Mouse (Mus musculus) brain, embryonic 14.5 days (tissue): ENCODE measurements at regions not wholly inside any gene's neighbourhood (a gene's known extent, or its start where the extent isn't known, plus 50 kb on each side); places are given as distances from the start of the nearest gene placed in this dataset.

ENCODE experiments used
- CTCF ChIP-seq: fragments of 200-500 bp; IDR thresholded peaks from 2 replicates; pipeline ENCODE4 v1.5.1; 2012; ENCODE audit warnings: inconsistent platforms, mild to moderate bottlenecking, moderate library complexity, borderline replicate concordance; ENCODE audit not compliant: insufficient read depth, insufficient read length; ENCODE audit errors: extremely low read depth
- POLR2A ChIP-seq: fragments of 200-500 bp; IDR thresholded peaks from 2 replicates; pipeline ENCODE4 v1.6.1; 2012; ENCODE audit warnings: mild to moderate bottlenecking, inconsistent platforms, borderline replicate concordance; ENCODE audit not compliant: poor library complexity, insufficient read depth, insufficient read length, severe bottlenecking; ENCODE audit errors: extremely low read depth

- no peak for TF ChIP-seq CTCF
- TF ChIP-seq POLR2A = no peak
Measured at GRCm38 (mm10) chr7:34546609-34547316, 109.8 kb downstream of the Kctd15 start.
